Mouse (Mus musculus): ENCODE results near the gene 1700021F07Rik.

Gene 1700021F07Rik

DNA sequence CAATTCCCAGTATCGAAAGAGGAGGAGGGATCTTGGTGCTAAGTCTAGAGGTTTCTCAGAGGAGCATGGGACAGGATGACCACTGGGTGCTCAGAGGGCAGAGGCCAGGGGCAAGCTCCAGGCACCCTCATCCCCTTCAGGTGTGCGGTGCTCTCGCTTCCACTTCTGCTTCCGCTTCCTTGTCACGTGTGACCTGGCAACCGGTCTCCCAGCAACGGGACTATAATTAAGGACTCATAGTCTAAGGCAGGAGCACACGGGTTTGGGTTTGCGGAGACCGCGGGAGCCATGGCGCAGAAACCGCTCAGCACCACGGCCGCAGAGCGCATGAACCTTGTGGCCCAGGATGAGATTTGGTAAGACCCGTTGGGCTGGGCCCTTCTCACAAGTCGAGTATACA lies at the start of gene 1700021F07Rik:
Gene 1700021F07Rik (plus strand): TSS at position 211 of the 400 bp plus-strand sequence.
- no peak for DNase-seq

DNA sequence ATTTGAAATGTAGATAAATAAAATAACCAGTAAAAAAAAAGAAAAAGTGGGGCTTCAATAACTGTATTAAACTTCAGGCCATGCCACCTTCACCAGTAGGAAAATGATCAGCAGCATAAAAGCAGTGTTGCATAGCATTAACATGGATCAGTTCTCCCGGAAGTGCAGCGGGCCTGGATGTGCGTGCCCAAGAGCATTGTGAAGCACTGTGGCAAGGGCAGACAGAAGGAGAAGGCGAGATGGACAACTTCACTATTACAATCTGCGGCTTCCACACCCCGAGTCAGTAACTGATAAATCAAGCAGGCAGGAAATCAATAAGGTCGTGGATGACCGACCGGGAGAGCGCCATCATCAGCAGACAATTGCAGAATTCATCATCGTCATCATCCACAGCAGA lies 49.2 kb upstream of the 1700021F07Rik start:
- no peak for DNase-seq

DNA sequence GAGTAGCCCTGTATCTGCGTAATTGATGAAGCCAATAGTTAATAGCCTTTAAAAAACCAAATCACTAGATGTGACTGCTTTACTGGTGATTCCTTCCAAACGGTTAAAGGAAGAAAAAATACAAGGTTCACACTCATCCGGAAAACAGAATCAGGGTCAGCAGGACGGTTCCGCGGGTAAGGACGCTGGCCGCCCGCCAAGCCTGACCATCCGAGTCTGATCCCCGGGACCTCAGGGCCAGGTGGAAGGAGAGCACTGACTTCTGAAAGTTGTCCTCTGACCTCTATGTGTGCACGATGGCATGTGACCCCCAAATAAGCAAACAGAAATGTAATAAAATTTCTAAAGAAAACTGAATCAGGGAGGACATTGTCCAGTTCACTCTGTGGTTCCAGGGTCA lies 43.3 kb upstream of the 1700021F07Rik start:
- peak; percentile 13 for DNase-seq

DNA sequence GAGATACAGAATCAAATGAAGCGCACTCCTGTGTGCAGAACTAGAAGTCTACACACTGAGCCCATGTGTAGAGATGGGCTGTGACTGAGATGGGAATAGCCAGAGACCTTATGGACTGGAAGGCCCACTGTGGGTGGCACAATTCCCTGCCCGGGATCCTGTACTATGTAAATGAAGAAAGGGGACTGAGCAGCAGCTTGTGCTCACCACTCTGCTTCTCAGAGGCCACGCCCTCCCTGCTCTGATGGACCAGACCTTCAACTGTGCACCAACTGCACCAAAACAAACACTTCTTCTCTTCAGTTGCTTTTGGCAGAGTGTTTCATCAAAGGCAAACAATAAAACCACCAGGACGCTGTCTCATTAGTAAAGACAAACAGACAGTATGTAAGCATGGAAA lies 37.9 kb upstream of the 1700021F07Rik start:
- DNase-seq, result no peak

DNA sequence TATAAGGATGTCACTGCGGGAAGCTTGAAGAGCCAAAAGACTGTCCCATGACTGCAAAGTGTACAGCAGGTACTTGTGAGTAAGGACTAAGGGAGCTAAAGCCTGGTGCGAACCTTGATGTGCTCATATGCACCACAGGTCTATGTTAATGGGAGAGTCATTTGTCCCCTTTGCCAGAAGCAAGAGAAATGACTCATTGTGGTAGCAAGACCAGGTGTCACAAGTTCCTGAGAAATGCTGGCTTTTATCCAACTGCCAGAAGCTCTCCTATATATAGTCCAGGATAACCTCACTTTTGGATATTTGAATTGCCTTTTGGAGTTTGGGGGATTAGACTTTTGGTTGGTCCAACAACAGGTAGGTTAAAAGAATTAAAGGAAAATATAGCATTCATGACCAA lies 22.8 kb upstream of the 1700021F07Rik start:
- no peak for DNase-seq

DNA sequence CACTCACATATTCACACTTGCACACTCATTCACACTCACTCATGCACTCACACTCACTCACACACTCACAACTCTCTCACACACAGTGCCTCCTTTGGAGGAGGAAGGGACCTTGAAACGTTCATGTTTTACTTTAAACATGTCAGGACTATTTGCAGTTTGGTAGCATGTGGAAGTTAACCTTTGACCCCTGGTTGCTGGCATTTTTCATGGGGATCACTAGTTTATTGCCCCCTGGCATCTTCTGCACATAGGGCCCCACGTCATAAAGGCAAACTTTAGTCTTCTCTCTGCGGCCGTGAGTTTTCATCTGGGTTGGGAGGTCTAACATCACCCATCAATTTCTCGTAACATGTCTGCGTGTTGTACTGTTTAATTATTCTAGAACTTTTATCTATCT lies 8.4 kb upstream of the 1700021F07Rik start:
- no peak for DNase-seq

DNA sequence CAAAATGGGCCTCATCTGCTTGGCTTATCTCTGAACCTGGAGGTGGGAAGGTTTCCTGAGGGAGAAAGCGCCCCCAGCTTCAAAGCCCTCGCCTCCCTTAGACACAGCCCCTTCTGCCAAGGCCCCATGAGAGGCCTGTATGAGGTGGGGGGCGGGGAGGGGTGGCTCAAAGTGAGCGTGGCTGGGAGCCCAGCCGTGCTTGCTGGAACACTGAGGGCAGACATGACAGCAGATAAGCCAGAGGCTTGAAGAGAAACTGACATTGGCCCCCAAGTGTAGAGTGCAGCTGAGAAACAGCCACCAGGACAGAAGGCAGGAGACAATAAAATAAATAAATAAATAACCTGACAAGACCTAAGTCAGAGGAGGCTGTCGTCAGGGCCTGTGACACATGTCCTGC lies 7.2 kb upstream of the 1700021F07Rik start:
- no peak for DNase-seq

DNA sequence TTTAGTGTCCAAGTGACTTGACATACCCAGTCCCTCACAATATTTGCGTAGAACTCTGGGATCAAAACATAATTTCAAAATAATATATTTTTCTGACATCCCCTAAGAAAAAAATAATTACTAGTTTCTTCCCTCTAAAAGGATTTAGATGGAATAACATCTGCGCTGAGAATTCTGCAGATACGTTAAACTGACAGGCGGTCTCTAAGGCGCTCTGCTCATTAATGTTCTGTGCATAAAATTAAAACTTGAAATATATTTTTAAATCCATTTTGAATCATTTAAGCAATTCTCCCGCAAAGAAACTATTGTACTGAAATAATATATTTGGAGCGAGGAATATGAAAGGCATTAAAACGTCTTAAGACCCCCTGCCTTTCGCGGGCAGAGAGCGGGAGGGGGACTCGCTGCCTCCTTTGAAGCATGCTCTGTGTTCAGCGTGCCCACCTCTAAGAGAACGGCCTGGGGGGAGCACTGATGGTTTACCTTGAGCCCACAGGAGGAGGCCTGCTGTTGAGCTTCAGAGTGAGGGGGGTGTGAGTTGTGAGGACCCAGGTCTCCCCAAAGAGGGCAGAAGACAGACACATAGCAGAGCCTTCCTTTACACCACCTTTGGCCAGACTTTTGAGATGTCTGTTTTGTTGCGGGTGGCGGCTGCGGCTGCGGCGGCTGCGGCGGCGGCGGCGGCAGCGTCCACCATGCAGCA lies 6.1 kb upstream of the 1700021F07Rik start:
- no peak for DNase-seq

DNA sequence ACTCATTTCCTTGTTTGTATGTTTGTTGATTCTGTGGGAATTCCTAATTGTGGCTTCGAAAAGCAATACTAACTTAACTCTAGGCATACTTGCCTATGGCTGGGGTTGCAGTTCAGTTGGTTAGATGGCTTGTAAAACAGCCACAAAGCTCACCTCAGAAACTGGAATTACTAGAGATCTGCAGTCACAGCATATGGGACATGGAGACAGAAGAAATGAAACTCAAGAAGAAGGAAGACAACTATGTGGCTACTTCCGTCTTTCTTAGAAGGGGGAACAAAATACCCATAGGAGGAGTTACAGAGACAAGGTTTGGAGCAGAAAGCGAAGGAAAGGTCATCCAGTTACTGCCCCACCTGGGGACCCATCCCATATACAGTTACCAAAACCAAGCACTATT lies 6.1 kb downstream of the 1700021F07Rik start:
- no peak for DNase-seq

DNA sequence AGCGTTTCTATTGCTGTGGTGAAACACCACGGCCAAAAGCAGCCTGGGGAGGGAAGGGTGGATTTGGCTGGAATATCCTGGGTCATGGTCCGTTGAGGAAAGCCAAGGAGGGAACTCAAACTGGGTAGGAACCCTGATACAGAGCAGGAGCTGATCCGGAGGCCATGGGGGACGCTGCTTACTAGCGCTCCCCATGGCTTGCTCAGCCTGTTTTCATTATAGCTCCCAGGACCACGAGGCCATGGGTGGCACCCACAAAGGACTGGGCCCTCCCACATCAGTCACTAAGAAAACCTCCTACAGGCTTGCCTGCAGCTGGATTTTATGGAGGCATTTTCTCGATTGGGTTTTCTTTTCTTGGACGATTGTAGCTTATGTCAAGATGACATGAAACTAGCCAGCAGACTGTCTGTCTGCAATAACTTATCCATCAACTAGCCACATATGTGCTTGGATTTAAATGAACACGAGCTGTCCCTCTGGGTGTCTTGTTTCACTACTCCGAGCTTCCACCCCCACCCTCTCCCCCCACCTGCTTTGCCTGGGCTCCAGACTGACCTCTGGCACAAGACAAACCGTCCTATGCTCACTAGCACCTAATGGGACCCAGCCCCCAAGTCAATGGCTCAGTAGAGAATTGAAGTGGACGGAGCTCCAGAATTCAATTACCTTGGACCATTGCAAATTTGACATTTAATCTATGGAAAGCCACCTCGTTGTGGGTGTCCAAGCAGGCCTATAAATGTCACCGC lies 10.5 kb downstream of the 1700021F07Rik start:
- no peak for DNase-seq

DNA sequence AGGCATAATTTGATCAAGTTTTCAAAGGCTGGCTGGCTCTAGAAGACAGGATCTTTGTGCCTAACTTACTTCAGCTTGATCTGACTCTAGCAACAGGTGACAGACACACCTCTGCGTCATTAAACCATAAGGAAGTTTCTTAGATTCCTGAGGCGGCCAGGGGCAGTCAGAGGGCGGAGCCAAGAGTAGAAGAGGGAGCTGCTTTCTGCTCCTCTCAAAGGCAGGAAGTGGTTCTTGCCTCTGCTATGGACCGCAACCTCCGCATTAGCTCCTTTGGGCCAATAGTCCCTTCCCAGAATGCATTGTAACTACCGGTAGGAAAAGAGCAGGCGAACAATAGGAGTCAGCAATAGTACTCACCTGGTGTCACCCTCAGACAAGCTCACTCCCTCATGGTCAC lies 12.2 kb downstream of the 1700021F07Rik start:
- no peak for DNase-seq

DNA sequence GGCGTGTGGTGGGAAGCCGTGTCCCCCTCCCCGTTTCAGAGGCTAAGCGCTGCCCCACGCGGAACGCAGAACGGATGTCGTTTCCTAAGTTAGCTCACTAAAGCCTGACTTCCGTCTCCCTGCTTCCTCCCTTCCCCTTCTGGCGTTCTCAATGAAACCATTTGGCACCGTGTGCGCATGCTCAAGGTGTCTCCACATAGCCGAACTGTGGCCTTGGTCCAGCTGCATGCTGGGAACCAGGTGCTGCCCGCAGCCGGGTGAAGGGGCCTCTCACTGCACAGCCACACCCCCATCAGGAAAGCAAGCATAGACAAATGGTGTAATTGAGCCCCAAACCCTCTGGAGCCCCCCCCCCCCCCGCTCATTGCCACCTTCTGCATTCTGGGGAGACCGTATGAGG lies 13.0 kb downstream of the 1700021F07Rik start:
- peak; percentile 27 for DNase-seq

DNA sequence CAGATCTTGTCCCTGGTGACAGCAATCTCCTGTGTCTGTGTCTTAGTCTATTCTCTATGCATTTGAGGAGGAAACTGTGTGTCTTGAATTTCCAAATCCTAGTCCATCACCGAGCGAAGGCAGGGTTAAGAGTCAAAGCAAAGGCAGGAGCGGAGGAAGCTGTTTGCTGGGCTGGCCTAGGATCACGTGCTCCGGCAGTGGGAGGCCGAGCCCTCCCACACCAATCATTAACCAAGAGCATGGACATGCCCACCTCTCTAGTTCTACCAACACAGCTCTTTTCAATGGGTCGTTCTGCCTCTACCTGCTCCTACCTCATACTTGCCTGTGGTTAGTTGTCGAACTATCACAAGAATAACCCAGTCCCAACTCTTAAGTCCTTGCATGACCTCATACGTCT lies 13.5 kb downstream of the 1700021F07Rik start:
- DNase-seq, result peak; percentile 52

DNA sequence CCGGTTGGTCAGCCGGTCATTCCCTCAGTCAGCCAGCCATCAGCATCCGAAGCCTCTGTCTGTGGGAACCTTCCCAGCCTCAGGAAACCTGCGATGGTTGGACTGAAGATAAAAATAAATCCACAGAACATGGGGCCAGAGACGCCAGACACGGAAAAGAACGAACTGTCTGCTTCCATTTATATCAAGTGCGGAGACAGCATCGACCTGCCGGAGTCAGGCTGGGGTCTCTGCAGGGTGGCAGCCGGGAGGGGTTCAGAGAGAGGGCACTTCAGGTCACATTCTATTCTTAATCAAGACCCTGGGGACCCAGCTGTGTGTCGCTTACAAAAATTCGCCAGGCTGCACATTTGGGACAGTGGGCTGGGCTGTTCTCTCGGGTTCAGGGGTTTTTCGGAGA lies 17.4 kb downstream of the 1700021F07Rik start:
- DNase-seq, result no peak

DNA sequence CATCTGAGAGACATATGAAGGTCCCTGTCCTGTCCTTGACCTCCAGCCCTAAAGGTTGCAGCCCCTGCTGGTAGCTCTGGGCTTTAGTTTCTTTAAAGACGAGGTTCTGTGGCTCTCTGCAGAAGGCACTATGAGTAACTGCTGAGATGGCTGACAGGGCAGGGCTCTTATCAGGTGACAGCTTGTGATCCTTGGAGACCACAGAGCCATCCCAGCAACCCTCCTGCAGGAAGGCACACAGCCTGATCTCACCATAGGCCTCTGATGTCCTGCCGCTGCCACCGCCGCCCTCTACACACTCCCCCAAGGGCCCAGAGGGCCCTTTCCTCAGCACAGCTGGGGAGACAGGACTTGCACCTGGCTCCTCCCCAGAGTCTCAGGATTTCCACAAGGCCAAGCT lies 19.4 kb downstream of the 1700021F07Rik start:
- no peak for DNase-seq

DNA sequence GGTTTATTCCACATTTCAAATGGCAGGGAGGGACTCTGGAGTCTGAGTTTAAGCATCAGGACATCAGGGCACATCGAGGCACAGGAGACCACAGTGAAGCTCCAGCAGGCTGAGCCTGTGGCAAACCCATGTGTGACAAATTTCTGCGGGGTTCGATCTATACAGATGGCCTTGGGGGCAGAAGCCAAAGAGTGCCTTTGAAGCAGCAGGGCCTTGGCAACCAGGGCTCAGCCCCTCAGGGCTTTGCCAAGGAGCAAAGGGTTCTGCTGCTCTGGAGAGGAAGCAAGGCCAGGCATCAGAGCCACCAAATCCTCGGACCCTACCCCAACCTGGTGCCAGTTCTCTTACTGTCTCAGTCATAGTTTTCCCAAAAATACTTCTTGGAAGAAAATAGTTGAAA lies 20.3 kb downstream of the 1700021F07Rik start:
- no peak for DNase-seq

DNA sequence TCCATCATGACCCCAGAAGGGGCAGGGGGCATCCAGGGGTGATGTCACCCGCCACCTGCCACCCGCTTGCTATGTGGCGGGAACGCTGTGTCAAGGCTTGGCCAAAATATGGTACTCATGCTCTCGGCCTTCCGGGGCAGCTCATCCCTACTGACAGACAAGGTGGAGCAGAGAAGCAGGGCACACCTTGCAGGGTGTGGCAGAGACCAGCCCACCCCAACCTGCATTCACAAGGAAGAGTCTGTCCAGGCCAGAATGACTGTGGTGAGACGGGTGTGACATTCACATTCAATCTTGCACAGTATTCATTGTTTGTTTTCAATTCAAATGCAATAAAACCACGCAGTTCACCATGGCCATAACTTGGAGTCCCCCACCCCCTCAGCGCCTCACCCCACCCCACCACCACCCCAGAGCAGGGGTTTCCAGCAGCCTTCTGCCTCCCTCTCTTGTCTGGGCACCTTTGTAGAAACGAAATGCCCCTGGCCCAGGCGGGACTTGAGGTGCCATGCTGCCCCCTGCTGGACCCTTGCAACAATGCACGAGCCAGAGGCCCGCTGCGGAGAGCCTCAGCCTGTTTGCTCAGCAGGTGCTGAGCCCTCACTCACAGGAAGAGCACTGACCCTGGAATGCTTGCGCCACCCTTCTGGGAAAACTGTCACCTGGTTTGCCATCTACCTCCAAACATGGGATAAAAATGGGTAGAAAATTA lies 23.8 kb downstream of the 1700021F07Rik start:
- peak; percentile 86 for DNase-seq

DNA sequence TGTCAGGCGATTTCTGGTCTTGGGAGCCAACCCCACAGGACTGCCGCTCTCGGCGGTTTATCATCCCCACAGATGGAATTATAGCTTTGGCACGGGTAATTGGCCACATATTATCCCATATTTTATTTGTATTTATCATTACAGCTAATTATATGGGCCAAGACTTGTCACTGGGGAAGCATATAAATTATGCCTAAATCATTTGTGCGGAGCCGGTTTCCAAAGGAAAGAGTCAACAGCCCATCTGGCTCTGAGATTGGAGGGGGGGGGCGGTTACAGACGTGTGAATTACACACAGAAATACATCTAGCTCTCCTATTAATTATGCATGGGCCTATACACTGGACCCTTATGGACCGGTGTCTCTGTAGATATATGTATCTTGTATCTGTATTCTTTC lies 26.9 kb downstream of the 1700021F07Rik start:
- DNase-seq, result peak; percentile 34

DNA sequence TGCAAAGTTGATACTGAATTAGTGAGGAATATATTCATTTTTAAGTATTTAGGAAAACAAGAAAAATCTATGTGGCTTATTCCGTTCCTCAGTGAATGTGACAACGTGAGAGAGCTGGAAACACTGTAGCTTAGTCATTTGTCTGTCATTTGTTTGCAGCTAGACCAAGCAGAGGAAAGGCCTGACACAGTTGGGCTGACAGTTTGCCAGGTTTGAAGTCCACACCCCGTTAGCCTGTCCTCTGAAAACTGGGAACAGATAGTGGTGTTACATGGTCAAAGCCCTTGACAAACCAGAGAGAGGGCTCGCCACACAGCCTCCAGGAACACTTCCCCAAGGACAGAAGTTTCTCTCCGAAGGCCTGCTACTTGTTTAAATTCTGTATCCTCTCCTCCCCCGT lies 28.3 kb downstream of the 1700021F07Rik start:
- DNase-seq, result no peak

DNA sequence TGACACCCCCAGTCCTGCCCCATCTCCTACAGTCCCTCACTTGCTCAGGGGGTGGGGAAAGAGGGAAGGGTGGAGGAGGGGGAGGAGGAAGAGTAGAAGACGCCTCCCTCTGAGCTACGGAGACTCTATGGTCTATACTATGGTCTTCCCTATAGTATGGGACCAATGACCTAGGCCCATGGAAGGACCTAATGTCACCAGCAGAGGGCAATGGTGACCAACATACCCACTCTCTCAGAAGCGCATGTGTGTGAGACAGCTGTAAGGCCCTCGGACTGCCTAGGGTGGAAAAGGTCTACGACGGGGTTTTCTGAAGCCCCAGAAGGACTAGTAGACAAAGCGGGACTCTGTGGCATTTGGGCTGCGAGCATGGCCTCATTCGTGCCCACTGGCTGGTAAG lies 31.5 kb downstream of the 1700021F07Rik start:
- no peak for DNase-seq

DNA sequence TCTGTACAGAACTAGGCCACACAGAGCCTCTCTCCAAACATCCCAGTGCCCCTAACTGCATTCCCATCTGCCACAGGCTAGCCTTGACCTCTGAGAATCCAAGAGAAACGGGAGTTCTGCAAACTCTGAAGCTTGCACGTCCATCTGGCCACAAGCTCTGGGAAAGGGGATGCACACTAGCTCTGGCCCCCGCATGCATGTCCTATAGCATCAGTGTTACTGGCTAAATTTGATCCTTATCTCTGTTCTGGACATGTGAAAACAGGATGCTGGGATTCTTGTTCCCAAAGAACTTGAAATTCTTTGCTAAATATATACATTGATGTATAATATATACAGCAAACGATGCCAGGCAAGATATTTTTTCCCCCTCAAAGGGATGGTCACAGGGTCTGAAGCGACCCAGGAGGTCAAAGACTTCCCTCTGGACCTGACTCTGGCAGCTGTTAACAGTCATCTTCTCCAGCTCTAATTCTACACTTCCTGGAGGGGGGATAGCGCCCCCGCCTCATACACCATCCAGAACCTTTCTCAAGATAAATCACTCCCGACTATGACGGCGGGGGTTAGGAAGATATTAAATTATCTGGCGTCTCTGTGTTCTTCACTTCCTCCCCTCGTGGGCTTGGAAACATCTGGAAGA lies 36.5 kb downstream of the 1700021F07Rik start:
- DNase-seq, result peak; percentile 75

DNA sequence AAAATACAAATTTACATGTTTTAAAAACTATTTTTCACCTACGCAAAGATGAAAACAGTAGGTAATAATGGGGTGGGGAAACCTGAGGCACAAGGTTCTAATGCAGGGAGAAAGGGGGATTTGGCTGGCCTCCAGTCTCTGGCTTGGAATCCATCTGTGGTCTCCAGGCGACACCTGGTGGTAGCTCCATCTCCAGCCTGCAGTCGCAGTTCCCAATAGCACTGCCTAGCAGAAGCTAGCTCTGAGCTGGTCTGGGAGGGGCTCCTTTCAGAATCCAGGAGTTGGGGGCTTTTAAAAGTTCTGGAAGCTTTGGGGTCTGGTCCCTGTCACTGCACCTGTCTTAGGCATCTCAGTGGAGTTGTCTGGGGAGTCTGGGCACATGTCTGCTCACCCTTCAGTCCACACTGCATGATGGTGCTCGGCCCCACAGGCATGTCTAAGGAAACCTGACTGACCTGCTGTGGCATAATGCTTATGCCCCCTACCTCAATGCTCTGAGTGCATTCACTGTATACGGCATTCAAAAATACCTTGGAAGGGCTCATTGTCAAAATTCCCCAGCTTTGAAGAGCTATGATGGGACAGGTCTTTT lies 39.6 kb downstream of the 1700021F07Rik start:
- peak; percentile 81 for DNase-seq

DNA sequence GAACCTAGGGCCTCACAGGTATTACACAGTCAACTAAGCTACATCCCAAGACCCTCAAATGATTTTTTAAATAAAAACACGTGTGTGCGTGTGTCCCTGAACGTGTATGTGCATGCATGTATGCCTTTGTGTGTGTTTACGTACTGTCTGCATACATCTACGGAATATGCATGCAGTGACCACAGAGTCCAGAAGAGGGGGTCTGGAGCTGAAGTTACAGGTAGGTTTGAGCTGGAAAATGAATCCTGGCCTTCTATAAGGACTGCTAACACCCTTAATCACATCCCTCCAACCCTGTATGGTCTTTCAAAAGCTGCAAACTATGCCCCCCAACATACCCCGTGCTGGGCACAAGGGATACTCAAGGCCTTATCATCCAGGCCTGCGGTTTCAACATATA lies 41.0 kb downstream of the 1700021F07Rik start:
- no peak for DNase-seq
